Mouse (Mus musculus): ENCODE results near the gene Tbc1d7. TPM values are rescaled to one million over a fixed set of nuclear protein-coding genes. Genes with fewer than 3 reads are reported as not detected.

Tbc1d7 gene
- polyA plus RNA-seq, 1 experiment from 2014 or later = 10.5 TPM

- WGBS (ENCODE audit: missing documents) = 89% methylated on average over 7 of the region's 7 CpGs
- Histone ChIP-seq H3K27ac (no peak overlapping the region), H3K4me3 (ENCODE audit: inconsistent target) (no peak overlapping the region), H3K36me3 (ENCODE audit: inconsistent target) (no peaks in the 10 kb centered on the region), H3K79me2 (ENCODE audit: inconsistent target) (no peaks in the 10 kb centered on the region)
Observed at GRCm38 (mm10) chr13:43181104-43181503, 9.8 kb upstream of the Tbc1d7 start.

- Histone ChIP-seq H3K27ac (no peak overlapping the region), H3K36me3 (ENCODE audit: inconsistent target) (no peaks in the 10 kb centered on the region), H3K79me2 (ENCODE audit: inconsistent target) (no peaks in the 10 kb centered on the region), H3K4me3 (ENCODE audit: inconsistent target) (no peak overlapping the region)
- 79% methylated on average over 7 of the region's 7 CpGs for WGBS (ENCODE audit: missing documents)
Observed at GRCm38 (mm10) chr13:43177317-43177716, 6.0 kb upstream of the Tbc1d7 start.

- H3K79me2 ChIP-seq (ENCODE audit: inconsistent target) = no peaks in the 10 kb centered on the region
- H3K4me3 ChIP-seq (ENCODE audit: inconsistent target) = no peak overlapping the region
- WGBS (ENCODE audit: missing documents) = 93% methylated on average over 3 of the region's 3 CpGs
- no peak overlapping the region for H3K27ac ChIP-seq
- H3K36me3 ChIP-seq (ENCODE audit: inconsistent target) = no peaks in the 10 kb centered on the region
Observed at GRCm38 (mm10) chr13:43176676-43177075, 5.4 kb upstream of the Tbc1d7 start.

GRCm38 (mm10) chr13:43173262-43173661, 2.0 kb upstream of the Tbc1d7 start:
- H3K79me2 ChIP-seq (ENCODE audit: inconsistent target) = no peaks in the 10 kb centered on the region
- no peaks in the 10 kb centered on the region for H3K36me3 ChIP-seq (ENCODE audit: inconsistent target)
- WGBS (ENCODE audit: missing documents) = 17% methylated on average over 9 of the region's 9 CpGs
- no peak overlapping the region for H3K27ac ChIP-seq
- H3K4me3 ChIP-seq (ENCODE audit: inconsistent target) = no peak overlapping the region

GRCm38 (mm10) chr13:43172036-43172713, 874 bp upstream of the Tbc1d7 start:
- 76% methylated on average over 14 of the region's 14 CpGs for WGBS (ENCODE audit: missing documents)
- H3K27ac ChIP-seq = peak overlapping the region; percentile 44; the same call in 1 of the 2 replicates
- H3K36me3 ChIP-seq (ENCODE audit: inconsistent target) = no peaks in the 10 kb centered on the region
- H3K4me3 ChIP-seq (ENCODE audit: inconsistent target) = peak overlapping the region; percentile 77
- no peaks in the 10 kb centered on the region for H3K79me2 ChIP-seq (ENCODE audit: inconsistent target)

GRCm38 (mm10) chr13:43167721-43168120, 3.6 kb downstream of the Tbc1d7 start:
- Histone ChIP-seq H3K36me3 (ENCODE audit: inconsistent target) (0 out of 2 replicates have a peak, but pooled peaks cover 9% of the 10 kb centered on the region), H3K27ac (no peak overlapping the region), H3K4me3 (ENCODE audit: inconsistent target) (no peak overlapping the region), H3K79me2 (ENCODE audit: inconsistent target) (no peaks in the 10 kb centered on the region)
- 89% methylated on average over 9 of the region's 9 CpGs for WGBS (ENCODE audit: missing documents)

- Histone ChIP-seq H3K79me2 (ENCODE audit: inconsistent target) (no peaks in the 10 kb centered on the region), H3K27ac (no peak overlapping the region), H3K36me3 (ENCODE audit: inconsistent target) (peaks cover 12% of the 10 kb centered on the region; the same call in 1 of the 2 replicates), H3K4me3 (ENCODE audit: inconsistent target) (no peak overlapping the region)
- 76% methylated on average over 3 of the region's 3 CpGs for WGBS (ENCODE audit: missing documents)
Observed at GRCm38 (mm10) chr13:43159429-43159828, 11.9 kb downstream of the Tbc1d7 start.

- no peak overlapping the region for H3K4me3 ChIP-seq (ENCODE audit: inconsistent target)
- no peak overlapping the region for H3K27ac ChIP-seq
- H3K79me2 ChIP-seq (ENCODE audit: inconsistent target) = no peaks in the 10 kb centered on the region
- WGBS (ENCODE audit: missing documents) = 88% methylated on average over 5 of the region's 5 CpGs
- H3K36me3 ChIP-seq (ENCODE audit: inconsistent target) = peaks cover 11% of the 10 kb centered on the region; the same call in 1 of the 2 replicates
Observed at GRCm38 (mm10) chr13:43158281-43158680, 13.0 kb downstream of the Tbc1d7 start.

GRCm38 (mm10) chr13:43157370-43157769, 13.9 kb downstream of the Tbc1d7 start:
- WGBS (ENCODE audit: missing documents) = 93% methylated on average over 5 of the region's 5 CpGs
- H3K79me2 ChIP-seq (ENCODE audit: inconsistent target) = no peaks in the 10 kb centered on the region
- no peak overlapping the region for H3K4me3 ChIP-seq (ENCODE audit: inconsistent target)
- H3K36me3 ChIP-seq (ENCODE audit: inconsistent target) = peaks cover 8% of the 10 kb centered on the region; the same call in 1 of the 2 replicates
- H3K27ac ChIP-seq = no peak overlapping the region

- no peaks in the 10 kb centered on the region for H3K79me2 ChIP-seq (ENCODE audit: inconsistent target)
- H3K27ac ChIP-seq = no peak overlapping the region
- peaks cover 8% of the 10 kb centered on the region; the same call in 1 of the 2 replicates for H3K36me3 ChIP-seq (ENCODE audit: inconsistent target)
- 98% methylated on average over 14 of the region's 14 CpGs for WGBS (ENCODE audit: missing documents)
- no peak overlapping the region for H3K4me3 ChIP-seq (ENCODE audit: inconsistent target)
Observed at GRCm38 (mm10) chr13:43152005-43152520, 19.2 kb downstream of the Tbc1d7 start.

- 96% methylated on average over 3 of the region's 3 CpGs for WGBS (ENCODE audit: missing documents)
Observed at GRCm38 (mm10) chr13:43149661-43150060, 21.6 kb downstream of the Tbc1d7 start.

GRCm38 (mm10) chr13:43148692-43149091, 22.6 kb downstream of the Tbc1d7 start:
- Histone ChIP-seq H3K36me3 (ENCODE audit: inconsistent target) (no peaks in the 10 kb centered on the region), H3K79me2 (ENCODE audit: inconsistent target) (no peaks in the 10 kb centered on the region), H3K4me3 (ENCODE audit: inconsistent target) (no peak overlapping the region), H3K27ac (no peak overlapping the region)
- 34% methylated on average over 4 of the region's 4 CpGs for WGBS (ENCODE audit: missing documents)

More at GRCm38 (mm10) chr13:43149661-43150060, 21.6 kb downstream of the Tbc1d7 start:
- peaks cover 7% of the 10 kb centered on the region; the same call in 1 of the 2 replicates for H3K36me3 ChIP-seq (ENCODE audit: inconsistent target)
- H3K27ac ChIP-seq = no peak overlapping the region
- H3K4me3 ChIP-seq (ENCODE audit: inconsistent target) = no peak overlapping the region
- no peaks in the 10 kb centered on the region for H3K79me2 ChIP-seq (ENCODE audit: inconsistent target)

GRCm38 (mm10) chr13:43146515-43147258, 24.6 kb downstream of the Tbc1d7 start:
- Histone ChIP-seq H3K79me2 (ENCODE audit: inconsistent target) (no peaks in the 10 kb centered on the region), H3K4me3 (ENCODE audit: inconsistent target) (no peak overlapping the region)
- 97% methylated on average over 8 of the region's 8 CpGs for WGBS (ENCODE audit: missing documents)

GRCm38 (mm10) chr13:43144720-43145418, 26.4 kb downstream of the Tbc1d7 start:
- 92% methylated on average over 7 of the region's 7 CpGs for WGBS (ENCODE audit: missing documents)
- Histone ChIP-seq H3K27ac (no peak overlapping the region), H3K79me2 (ENCODE audit: inconsistent target) (no peaks in the 10 kb centered on the region), H3K36me3 (ENCODE audit: inconsistent target) (no peaks in the 10 kb centered on the region), H3K4me3 (ENCODE audit: inconsistent target) (no peak overlapping the region)

More at GRCm38 (mm10) chr13:43146515-43147258, 24.6 kb downstream of the Tbc1d7 start:
- Histone ChIP-seq H3K36me3 (ENCODE audit: inconsistent target) (no peaks in the 10 kb centered on the region), H3K27ac (no peak overlapping the region)
